Mouse (Mus musculus): ENCODE measurements around the gene Slc29a4. TPM values are rescaled to one million over a fixed set of nuclear protein-coding genes. Genes with fewer than 3 reads are reported as not detected.

Gene Slc29a4
- polyA plus RNA-seq, 1 experiment from 2014 or later = 82.6 TPM

DNA sequence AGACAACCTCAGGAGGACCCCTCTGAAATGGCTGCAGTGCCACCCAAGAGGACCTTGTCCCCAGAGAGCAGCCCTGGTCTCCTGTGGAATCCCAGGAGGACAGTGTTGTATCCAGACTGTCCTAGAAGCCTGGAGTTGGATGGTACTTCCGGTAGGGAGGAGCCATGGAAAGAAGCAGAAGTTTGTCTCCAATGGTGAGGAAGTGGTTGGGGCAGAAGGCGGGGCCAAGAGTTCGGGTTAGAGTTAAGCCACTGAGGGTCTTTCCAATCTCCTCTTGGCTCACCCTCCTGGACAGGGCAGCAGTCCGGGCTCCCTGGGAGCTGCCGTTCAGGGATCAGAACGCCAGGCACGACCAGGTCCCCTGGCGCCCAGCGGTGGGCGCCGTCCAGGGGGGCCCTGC, 72.0 kb downstream of the Slc29a4 start:
- Histone ChIP-seq H3K27me3 (ENCODE audit: control insufficient read depth, insufficient read depth, low read length) (no peaks in the 10 kb centered on the region), H3K36me3 (ENCODE audit: control insufficient read depth, insufficient read depth, low read length) (peaks cover 95% of the 10 kb centered on the region), H3K4me3 (replicated peaks; ENCODE audit: low read depth, low read length) (no peak overlapping the region), H3K4me1 (ENCODE audit: control insufficient read depth, insufficient read depth, low read length) (peaks cover 13% of the 10 kb centered on the region), H3K9me3 (ENCODE audit: control insufficient read depth, low read length) (no peaks in the 10 kb centered on the region), H3K4me2 (ENCODE audit: low read length) (no peak overlapping the region), H3K9ac (replicated peaks; ENCODE audit: low read length) (no peak overlapping the region), H3K27ac (replicated peaks; ENCODE audit: low read depth, low read length) (no peak overlapping the region)
- ATAC-seq (ENCODE audit: low FRiP score, low TSS enrichment) = no peak
- no peak for DNase-seq
- 44% methylated on average over 11 of the region's 11 CpGs for WGBS

DNA sequence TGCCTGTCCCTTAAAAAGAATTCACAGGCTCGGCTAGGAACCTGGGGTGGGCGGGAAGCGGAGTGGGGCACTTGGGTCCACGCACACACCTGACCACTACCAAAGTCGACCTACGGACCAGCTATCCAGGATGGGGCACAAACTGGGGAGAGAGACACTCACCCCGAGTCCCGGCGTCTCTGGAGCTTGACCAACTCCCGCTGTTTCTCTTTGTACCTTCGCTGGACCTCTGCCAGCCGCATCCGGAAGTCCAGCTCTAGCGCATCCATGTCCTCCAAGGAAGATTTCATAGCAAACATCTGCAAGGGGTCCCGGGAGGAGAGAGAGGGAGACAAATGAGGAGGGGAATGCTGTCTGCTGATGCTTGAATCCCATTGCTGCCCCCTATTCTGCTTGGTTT, 72.6 kb downstream of the Slc29a4 start:
- H3K4me1 ChIP-seq (ENCODE audit: control insufficient read depth, insufficient read depth, low read length) = peaks cover 19% of the 10 kb centered on the region
- no peak overlapping the region for H3K4me2 ChIP-seq (ENCODE audit: low read length)
- H3K4me3 ChIP-seq (replicated peaks; ENCODE audit: low read depth, low read length) = no peak overlapping the region
- WGBS = 68% methylated on average over 15 of the region's 15 CpGs
- no peaks in the 10 kb centered on the region for H3K9me3 ChIP-seq (ENCODE audit: control insufficient read depth, low read length)
- H3K27ac ChIP-seq (replicated peaks; ENCODE audit: low read depth, low read length) = no peak overlapping the region
- H3K27me3 ChIP-seq (ENCODE audit: control insufficient read depth, insufficient read depth, low read length) = no peaks in the 10 kb centered on the region
- peaks cover 95% of the 10 kb centered on the region for H3K36me3 ChIP-seq (ENCODE audit: control insufficient read depth, insufficient read depth, low read length)
- H3K9ac ChIP-seq (replicated peaks; ENCODE audit: low read length) = no peak overlapping the region
- no peak for ATAC-seq (ENCODE audit: low FRiP score, low TSS enrichment)
- DNase-seq = no peak

DNA sequence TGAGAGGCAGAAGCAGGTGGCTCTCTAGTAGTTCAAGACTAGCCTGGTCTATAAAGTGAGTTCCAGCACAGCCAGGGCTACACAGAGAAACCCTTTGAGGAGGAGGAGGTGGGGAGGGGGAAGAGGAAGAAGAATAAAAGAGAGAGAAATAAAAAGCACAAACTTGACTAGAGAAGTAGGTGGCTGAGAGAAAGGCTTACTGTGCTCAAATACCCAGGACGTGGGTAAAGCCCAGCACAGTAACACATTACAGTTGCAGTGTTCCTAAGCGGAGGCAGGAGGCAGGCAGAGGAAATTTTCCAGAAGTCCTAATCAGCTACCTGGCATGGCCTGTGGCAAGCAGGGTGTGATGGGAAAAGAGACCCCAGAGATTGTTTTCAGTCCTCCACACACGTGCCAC, 74.4 kb downstream of the Slc29a4 start:
- Histone ChIP-seq H3K9ac (replicated peaks; ENCODE audit: low read length) (no peak overlapping the region), H3K27ac (replicated peaks; ENCODE audit: low read depth, low read length) (no peak overlapping the region), H3K9me3 (ENCODE audit: control insufficient read depth, low read length) (no peaks in the 10 kb centered on the region), H3K4me3 (replicated peaks; ENCODE audit: low read depth, low read length) (no peak overlapping the region), H3K36me3 (ENCODE audit: control insufficient read depth, insufficient read depth, low read length) (peaks cover 95% of the 10 kb centered on the region), H3K4me1 (ENCODE audit: control insufficient read depth, insufficient read depth, low read length) (peaks cover 16% of the 10 kb centered on the region), H3K27me3 (ENCODE audit: control insufficient read depth, insufficient read depth, low read length) (no peaks in the 10 kb centered on the region), H3K4me2 (ENCODE audit: low read length) (no peak overlapping the region)
- 88% methylated on average over 3 of the region's 3 CpGs for WGBS
- ATAC-seq (ENCODE audit: low FRiP score, low TSS enrichment) (no peak), DNase-seq (no peak)

DNA sequence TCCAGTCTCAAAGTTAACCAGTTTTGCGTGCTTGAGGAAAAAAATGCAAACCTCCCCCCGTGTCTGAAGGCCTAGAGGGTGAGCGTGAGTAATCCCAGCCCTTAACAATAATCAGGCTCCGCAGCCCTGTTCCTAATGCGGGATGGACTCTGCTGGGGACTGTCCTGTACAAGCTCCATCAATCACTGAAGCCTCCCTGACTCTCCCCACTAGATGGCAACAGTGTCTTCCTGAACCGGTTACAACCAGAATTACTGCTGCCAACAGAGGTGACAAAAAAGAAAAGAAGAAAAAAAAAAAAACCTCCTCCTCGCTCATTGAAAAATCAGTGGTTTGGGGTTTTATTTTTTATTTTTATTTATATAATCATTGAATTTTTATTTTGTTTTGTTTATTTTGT, 75.6 kb downstream of the Slc29a4 start:
- Histone ChIP-seq H3K4me2 (ENCODE audit: low read length) (no peak overlapping the region), H3K27me3 (ENCODE audit: control insufficient read depth, insufficient read depth, low read length) (no peaks in the 10 kb centered on the region), H3K9me3 (ENCODE audit: control insufficient read depth, low read length) (no peaks in the 10 kb centered on the region), H3K9ac (replicated peaks; ENCODE audit: low read length) (peak overlapping the region; percentile 14; the same call in 1 of the 2 replicates), H3K27ac (replicated peaks; ENCODE audit: low read depth, low read length) (peak overlapping the region; percentile 74), H3K36me3 (ENCODE audit: control insufficient read depth, insufficient read depth, low read length) (peaks cover 95% of the 10 kb centered on the region), H3K4me3 (replicated peaks; ENCODE audit: low read depth, low read length) (no peak overlapping the region), H3K4me1 (ENCODE audit: control insufficient read depth, insufficient read depth, low read length) (peaks cover 14% of the 10 kb centered on the region)
- WGBS = 8% methylated on average over 7 of the region's 7 CpGs
- DNase-seq (peak; percentile 91), ATAC-seq (ENCODE audit: low FRiP score, low TSS enrichment) (peak; percentile 49; the same call in 1 of the 2 replicates)

DNA sequence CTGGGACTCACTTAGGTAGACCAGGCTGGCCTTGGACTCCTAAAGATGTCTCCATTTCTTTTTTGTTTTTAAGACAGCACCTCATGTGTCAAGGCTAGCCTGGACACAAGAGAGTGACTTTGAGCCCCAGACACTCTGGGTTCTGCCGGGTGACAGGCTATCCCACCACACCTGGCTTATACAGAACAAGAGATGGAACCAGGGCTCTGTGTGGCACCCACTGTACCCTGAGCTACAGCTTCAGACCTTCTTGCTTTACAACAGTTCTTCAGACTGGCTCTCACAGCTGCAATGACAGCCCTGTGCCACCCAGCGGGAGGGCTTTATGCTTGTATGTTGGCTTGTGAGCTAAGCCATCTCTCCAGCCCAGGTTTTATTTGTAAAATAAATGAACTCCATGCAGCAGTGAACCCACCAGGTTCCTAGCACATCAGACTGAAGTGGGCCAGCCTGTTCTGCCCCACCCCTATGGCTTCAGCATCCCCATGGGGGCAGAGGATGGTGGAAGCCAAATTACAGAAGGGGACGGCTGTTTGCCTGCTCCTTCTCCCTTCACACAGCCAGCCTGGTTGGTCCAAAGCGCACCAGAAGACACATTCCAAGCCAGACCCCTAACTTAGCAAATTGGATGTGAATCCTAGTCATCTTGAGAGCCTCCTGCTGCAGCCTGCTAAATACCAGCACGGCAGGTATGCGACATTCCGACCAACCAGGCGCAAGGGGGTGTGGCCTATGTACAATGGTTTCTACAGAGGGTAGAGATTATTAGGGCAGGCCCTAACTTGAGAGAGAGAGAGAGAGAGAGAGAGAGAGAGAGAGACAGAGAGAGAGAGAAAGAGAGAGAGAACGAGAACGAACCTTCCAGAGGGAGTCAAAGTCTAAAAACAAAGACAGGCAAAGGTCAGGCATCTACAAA, 76.3 kb downstream of the Slc29a4 start:
- Histone ChIP-seq H3K27me3 (ENCODE audit: control insufficient read depth, insufficient read depth, low read length) (no peaks in the 10 kb centered on the region), H3K36me3 (ENCODE audit: control insufficient read depth, insufficient read depth, low read length) (peaks cover 95% of the 10 kb centered on the region), H3K4me1 (ENCODE audit: control insufficient read depth, insufficient read depth, low read length) (peaks cover 14% of the 10 kb centered on the region), H3K4me3 (replicated peaks; ENCODE audit: low read depth, low read length) (no peak overlapping the region), H3K4me2 (ENCODE audit: low read length) (no peak overlapping the region), H3K27ac (replicated peaks; ENCODE audit: low read depth, low read length) (peak overlapping the region; percentile 74), H3K9me3 (ENCODE audit: control insufficient read depth, low read length) (no peaks in the 10 kb centered on the region), H3K9ac (replicated peaks; ENCODE audit: low read length) (peak overlapping the region; percentile 14; the same call in 1 of the 2 replicates)
- peak; percentile 50 for DNase-seq
- ATAC-seq (ENCODE audit: low FRiP score, low TSS enrichment) = no peak; the same call in 1 of the 2 replicates
- WGBS = 35% methylated on average over 10 of the region's 10 CpGs

DNA sequence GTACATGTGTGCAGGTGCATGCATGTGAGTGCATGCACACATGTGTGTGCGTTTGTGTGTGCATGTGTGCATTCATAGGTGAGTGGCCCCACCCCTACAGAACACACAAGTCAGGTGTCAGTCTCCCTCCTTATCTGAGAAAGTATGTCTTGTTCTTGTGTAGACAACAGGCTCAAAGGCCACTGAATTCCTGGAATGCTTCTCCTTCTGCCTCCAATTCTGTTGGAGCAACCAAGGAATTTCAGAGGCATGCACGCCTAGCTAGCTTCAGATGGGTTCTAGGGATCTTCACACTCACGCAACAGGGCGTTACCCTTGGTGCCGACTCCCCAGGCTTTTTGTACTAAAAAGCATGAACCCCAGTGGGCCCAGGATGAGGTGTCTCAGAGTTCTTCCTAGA, 77.3 kb downstream of the Slc29a4 start:
- Histone ChIP-seq H3K4me3 (replicated peaks; ENCODE audit: low read depth, low read length) (no peak overlapping the region), H3K27me3 (ENCODE audit: control insufficient read depth, insufficient read depth, low read length) (no peaks in the 10 kb centered on the region), H3K9me3 (ENCODE audit: control insufficient read depth, low read length) (no peaks in the 10 kb centered on the region), H3K9ac (replicated peaks; ENCODE audit: low read length) (0 out of 2 replicates have a peak overlapping the region, but pooled peaks have one; percentile 12), H3K36me3 (ENCODE audit: control insufficient read depth, insufficient read depth, low read length) (peaks cover 95% of the 10 kb centered on the region), H3K4me1 (ENCODE audit: control insufficient read depth, insufficient read depth, low read length) (peaks cover 14% of the 10 kb centered on the region), H3K4me2 (ENCODE audit: low read length) (no peak overlapping the region), H3K27ac (replicated peaks; ENCODE audit: low read depth, low read length) (peak overlapping the region; percentile 74; the same call in 1 of the 2 replicates)
- ATAC-seq (ENCODE audit: low FRiP score, low TSS enrichment) (no peak), DNase-seq (no peak)
- 65% methylated on average over 5 of the region's 5 CpGs for WGBS

DNA sequence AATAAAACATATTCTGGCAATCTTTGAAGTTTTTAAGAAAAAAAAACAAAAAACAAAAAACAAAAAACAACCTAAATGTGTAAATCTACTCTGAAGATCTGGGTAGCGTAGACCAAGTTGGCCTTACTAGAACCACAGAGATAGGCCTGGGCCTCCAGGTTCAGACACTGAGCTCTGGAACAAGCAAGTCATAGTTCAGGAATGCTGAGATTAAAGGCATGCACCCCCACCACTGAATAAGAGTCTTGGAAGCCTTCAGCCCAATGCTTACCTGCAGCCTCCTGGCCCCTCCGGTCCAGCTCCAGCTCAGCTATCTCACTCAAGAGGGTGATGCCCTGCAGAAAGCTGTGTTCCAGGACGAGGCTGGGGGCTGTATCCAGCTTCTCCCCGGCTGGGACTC, 78.7 kb downstream of the Slc29a4 start:
- DNase-seq = no peak
- Histone ChIP-seq H3K36me3 (ENCODE audit: control insufficient read depth, insufficient read depth, low read length) (peaks cover 95% of the 10 kb centered on the region), H3K4me2 (ENCODE audit: low read length) (no peak overlapping the region), H3K9me3 (ENCODE audit: control insufficient read depth, low read length) (no peaks in the 10 kb centered on the region), H3K9ac (replicated peaks; ENCODE audit: low read length) (no peak overlapping the region), H3K4me1 (ENCODE audit: control insufficient read depth, insufficient read depth, low read length) (peaks cover 14% of the 10 kb centered on the region), H3K27me3 (ENCODE audit: control insufficient read depth, insufficient read depth, low read length) (no peaks in the 10 kb centered on the region), H3K27ac (replicated peaks; ENCODE audit: low read depth, low read length) (no peak overlapping the region; the same call in 1 of the 2 replicates), H3K4me3 (replicated peaks; ENCODE audit: low read depth, low read length) (no peak overlapping the region)
- no peak for ATAC-seq (ENCODE audit: low FRiP score, low TSS enrichment)
- WGBS = 88% methylated on average over 4 of the region's 4 CpGs

DNA sequence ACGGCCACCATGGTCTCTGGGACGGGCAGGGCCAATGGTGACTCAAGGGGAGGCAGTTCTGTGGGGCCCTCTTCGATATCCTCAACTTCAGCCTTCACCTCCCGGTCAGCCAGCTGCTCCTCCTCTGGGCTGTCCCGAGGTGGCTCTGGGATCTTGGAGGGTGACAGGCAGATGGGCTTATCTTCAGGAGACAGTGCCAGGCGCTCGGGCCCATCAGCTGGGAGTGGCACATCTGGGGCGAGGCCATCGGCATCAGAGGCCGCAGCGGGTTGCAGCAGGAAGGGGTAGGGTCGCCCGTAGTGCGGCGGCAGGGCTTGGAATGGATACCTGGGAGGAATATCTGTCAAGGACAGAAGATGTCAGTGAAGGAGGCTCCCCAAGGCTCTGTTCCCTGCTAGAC, 79.7 kb downstream of the Slc29a4 start:
- DNase-seq (no peak), ATAC-seq (ENCODE audit: low FRiP score, low TSS enrichment) (no peak)
- Histone ChIP-seq H3K27ac (replicated peaks; ENCODE audit: low read depth, low read length) (no peak overlapping the region), H3K4me2 (ENCODE audit: low read length) (no peak overlapping the region), H3K36me3 (ENCODE audit: control insufficient read depth, insufficient read depth, low read length) (peaks cover 95% of the 10 kb centered on the region), H3K4me1 (ENCODE audit: control insufficient read depth, insufficient read depth, low read length) (peaks cover 14% of the 10 kb centered on the region), H3K9ac (replicated peaks; ENCODE audit: low read length) (no peak overlapping the region), H3K27me3 (ENCODE audit: control insufficient read depth, insufficient read depth, low read length) (no peaks in the 10 kb centered on the region), H3K9me3 (ENCODE audit: control insufficient read depth, low read length) (no peaks in the 10 kb centered on the region), H3K4me3 (replicated peaks; ENCODE audit: low read depth, low read length) (no peak overlapping the region)
- whole genome bisulfite sequencing = 91% methylated on average over 15 of the region's 15 CpGs
